Mouse (Mus musculus) neural tube, embryonic 14.5 days (tissue): ENCODE measurements at regions not wholly inside any gene's neighbourhood (a gene's known extent, or its start where the extent isn't known, plus 50 kb on each side); places are given as distances from the start of the nearest gene placed in this dataset.

ENCODE experiments used
- ATAC-seq: fragments of 200-750 bp; cut with Nextera tagmentation; 2 replicates; pipeline ENCODE4 v1.8.0; 2017; ENCODE audit warnings: low read depth, mild to moderate bottlenecking, moderate TSS enrichment, moderate library complexity
- H3K27ac ChIP-seq: fragments of 300-500 bp; sonication (generic); 2 replicates; pipeline ENCODE4 v1.5.1; 2014; ENCODE audit warnings: low read depth, mild to moderate bottlenecking, control low read depth, low read length, moderate library complexity, mixed read lengths
- H3K27me3 ChIP-seq: fragments of 300-500 bp; sonication (generic); 2 replicates; pipeline ENCODE4 v1.6.1; 2014; ENCODE audit warnings: low read length; ENCODE audit not compliant: control insufficient read depth, insufficient read depth
- H3K36me3 ChIP-seq: fragments of 300-500 bp; sonication (generic); 2 replicates; pipeline ENCODE4 v1.6.1; 2014; ENCODE audit warnings: low read length, mixed read lengths; ENCODE audit not compliant: control insufficient read depth, insufficient read depth
- H3K4me1 ChIP-seq: fragments of 300-500 bp; sonication (generic); 2 replicates; pipeline ENCODE4 v1.6.1; 2014; ENCODE audit warnings: low read length; ENCODE audit not compliant: control insufficient read depth, insufficient read depth
- H3K4me2 ChIP-seq: fragments of 300-500 bp; sonication (generic); 2 replicates; pipeline ENCODE4 v1.6.1; 2014; ENCODE audit warnings: mild to moderate bottlenecking, low read depth, low read length, control low read depth
- H3K4me3 ChIP-seq: fragments of 300-500 bp; sonication (generic); 2 replicates; pipeline ENCODE4 v1.5.1; 2014; ENCODE audit warnings: low read depth, low read length, control low read depth, mixed read lengths
- H3K9ac ChIP-seq: fragments of 300-500 bp; sonication (generic); replicated peaks from 2 replicates; pipeline ENCODE4 v1.6.1; 2014; ENCODE audit warnings: low read depth, mild to moderate bottlenecking, control low read depth, low read length, mixed read lengths
- H3K9me3 ChIP-seq: fragments of 300-500 bp; sonication (generic); 2 replicates; pipeline ENCODE4 v1.6.1; 2016; ENCODE audit warnings: low read length; ENCODE audit not compliant: control insufficient read depth
- WGBS: fragments of 180-500 bp; shearing (Covaris S2); extraction: QIAGEN DNeasy Blood & Tissue Kit; methylation state at CpG from one replicate; pipeline ENCODE4 v1.1.7; 2014; 5-methylcytosine and 5-hydroxymethylcytosine counted together

GRCm38 (mm10) chr1:34642304-34642893, 62.9 kb downstream of the Amer3 start:
- H3K9me3 ChIP-seq: no peaks in the 10 kb centered on the region
- no peaks in the 10 kb centered on the region for H3K27me3 ChIP-seq
- no peak overlapping the region for H3K4me2 ChIP-seq
- H3K36me3 ChIP-seq: no peaks in the 10 kb centered on the region
- 38% methylated on average over 13 of the region's 13 CpGs for WGBS
- no peak overlapping the region for H3K9ac ChIP-seq
- no peak overlapping the region for H3K27ac ChIP-seq
- no peak for ATAC-seq
- no peak overlapping the region for H3K4me3 ChIP-seq
- no peaks in the 10 kb centered on the region for H3K4me1 ChIP-seq

DNA sequence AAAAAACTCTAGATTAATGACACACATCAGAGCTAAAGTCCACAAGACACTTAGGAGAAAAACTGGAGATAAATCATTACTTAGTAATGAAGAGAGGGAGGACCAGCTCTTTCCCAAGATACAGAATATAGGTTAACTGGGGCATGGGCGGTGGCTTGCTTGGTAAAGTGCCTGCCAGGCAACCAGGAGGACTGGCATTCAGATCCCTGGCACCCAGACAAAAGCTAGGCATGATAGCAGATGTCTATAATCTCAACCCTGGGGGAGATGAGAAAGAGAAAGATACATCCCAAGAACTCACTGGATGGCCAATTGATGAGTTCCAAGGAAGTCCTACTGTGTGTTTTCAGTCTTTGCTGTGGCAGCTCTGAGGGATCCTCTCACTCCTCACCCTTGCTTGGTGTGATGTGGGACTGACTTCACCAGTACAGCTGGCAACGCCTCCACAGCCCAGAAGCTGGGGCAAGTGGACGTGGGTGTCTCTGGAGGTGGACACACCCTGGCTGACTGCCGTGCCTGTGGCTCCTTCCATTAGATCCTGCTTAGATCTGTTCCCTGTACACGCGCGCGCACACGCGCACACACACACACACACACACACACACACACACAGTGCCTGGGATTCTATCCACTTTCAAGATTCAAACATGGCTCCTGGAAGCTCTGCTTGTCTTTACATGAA, 74.6 kb downstream of the Amer3 start:
- Histone ChIP-seq H3K9me3 (no peaks in the 10 kb centered on the region), H3K4me1 (no peaks in the 10 kb centered on the region), H3K9ac (no peak overlapping the region), H3K4me2 (no peak overlapping the region), H3K4me3 (no peak overlapping the region), H3K27ac (no peak overlapping the region), H3K36me3 (no peaks in the 10 kb centered on the region), H3K27me3 (no peaks in the 10 kb centered on the region)
- 91% methylated on average over 10 of the region's 10 CpGs for WGBS
- ATAC-seq: no peak

GRCm38 (mm10) chr1:34657481-34657880, 78.0 kb downstream of the Amer3 start:
- no peak overlapping the region for H3K27ac ChIP-seq
- H3K36me3 ChIP-seq: no peaks in the 10 kb centered on the region
- H3K4me3 ChIP-seq: no peak overlapping the region
- no peak for ATAC-seq
- no peak overlapping the region for H3K4me2 ChIP-seq
- H3K4me1 ChIP-seq: no peaks in the 10 kb centered on the region
- H3K9me3 ChIP-seq: no peaks in the 10 kb centered on the region
- no peak overlapping the region for H3K9ac ChIP-seq
- no peaks in the 10 kb centered on the region for H3K27me3 ChIP-seq

DNA sequence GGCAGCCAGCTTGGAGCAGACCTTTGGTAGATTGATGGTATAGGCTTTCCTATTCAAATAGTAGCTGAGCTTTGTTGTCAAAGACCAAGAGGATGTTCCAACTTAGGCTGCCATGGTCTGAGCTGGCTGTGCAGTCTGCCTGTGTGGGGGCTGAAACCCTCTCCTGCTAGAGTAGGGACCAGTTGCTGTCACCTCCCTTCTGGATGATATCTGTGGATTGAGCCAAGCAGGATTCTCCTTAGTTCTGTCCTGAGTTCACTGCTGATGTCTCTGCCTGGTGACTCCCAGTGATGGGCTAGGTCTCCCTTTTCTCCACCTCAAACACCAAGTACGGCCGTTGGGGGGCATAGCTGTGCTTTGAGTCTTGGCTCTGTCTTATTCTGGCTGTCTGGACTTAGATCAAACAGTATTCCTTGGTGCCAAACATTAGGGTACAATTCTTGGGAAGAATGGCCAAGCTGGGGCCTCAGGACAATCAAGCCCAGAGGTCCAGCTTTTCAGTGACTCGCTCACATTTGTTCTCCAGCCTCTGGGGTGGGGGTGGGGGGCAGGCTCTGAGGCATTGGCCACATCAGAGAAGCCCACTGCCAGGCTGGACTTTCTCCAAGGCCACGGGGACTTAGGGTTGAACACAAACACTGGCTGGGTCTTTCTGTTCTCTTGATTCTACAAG, 84.6 kb downstream of the Amer3 start:
- no peak for ATAC-seq
- Histone ChIP-seq H3K4me2 (no peak overlapping the region), H3K4me1 (0 out of 2 replicates have a peak, but pooled peaks cover 5% of the 10 kb centered on the region), H3K27ac (peak overlapping the region; percentile 85), H3K27me3 (no peaks in the 10 kb centered on the region), H3K36me3 (no peaks in the 10 kb centered on the region), H3K9ac (no peak overlapping the region), H3K9me3 (no peaks in the 10 kb centered on the region), H3K4me3 (no peak overlapping the region)
- 55% methylated on average over 4 of the region's 4 CpGs for WGBS

GRCm38 (mm10) chr1:34664816-34665511, 85.5 kb downstream of the Amer3 start:
- Histone ChIP-seq H3K27ac (peak overlapping the region; percentile 87), H3K4me1 (0 out of 2 replicates have a peak, but pooled peaks cover 5% of the 10 kb centered on the region), H3K36me3 (no peaks in the 10 kb centered on the region), H3K4me2 (no peak overlapping the region; the same call in 1 of the 2 replicates), H3K9ac (no peak overlapping the region), H3K9me3 (no peaks in the 10 kb centered on the region), H3K4me3 (no peak overlapping the region), H3K27me3 (no peaks in the 10 kb centered on the region)
- ATAC-seq: peak; percentile 68
- 33% methylated on average over 11 of the region's 11 CpGs for WGBS

DNA sequence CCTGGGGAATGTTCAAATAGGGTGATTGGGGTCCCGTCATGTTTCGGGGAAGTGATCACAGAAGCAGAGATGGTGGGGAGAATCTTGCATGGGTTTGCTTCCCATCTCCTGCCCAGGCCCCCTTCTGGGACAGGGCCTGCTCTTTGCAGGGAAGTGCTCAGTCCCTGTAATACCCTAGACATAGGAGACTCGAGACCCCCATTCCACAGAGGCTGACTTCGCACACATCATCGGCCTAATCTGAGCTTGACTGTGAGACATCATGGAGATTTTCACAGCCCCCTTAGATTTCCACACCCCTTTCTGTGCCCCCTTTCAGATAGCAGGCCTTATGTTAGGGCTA, 86.0 kb downstream of the Amer3 start:
- peak; percentile 19 for ATAC-seq
- H3K4me2 ChIP-seq: no peak overlapping the region
- H3K9ac ChIP-seq: no peak overlapping the region
- 0 out of 2 replicates have a peak, but pooled peaks cover 5% of the 10 kb centered on the region for H3K4me1 ChIP-seq
- H3K9me3 ChIP-seq: no peaks in the 10 kb centered on the region
- peak overlapping the region; percentile 87 for H3K27ac ChIP-seq
- H3K4me3 ChIP-seq: no peak overlapping the region
- no peaks in the 10 kb centered on the region for H3K27me3 ChIP-seq
- 36% methylated on average over 5 of the region's 5 CpGs for WGBS
- no peaks in the 10 kb centered on the region for H3K36me3 ChIP-seq

GRCm38 (mm10) chr1:34666226-34666662, 86.8 kb downstream of the Amer3 start:
- Histone ChIP-seq H3K9ac (no peak overlapping the region), H3K36me3 (no peaks in the 10 kb centered on the region), H3K9me3 (no peaks in the 10 kb centered on the region), H3K4me1 (0 out of 2 replicates have a peak, but pooled peaks cover 5% of the 10 kb centered on the region), H3K4me2 (no peak overlapping the region), H3K27ac (peak overlapping the region; percentile 87; the same call in 1 of the 2 replicates), H3K27me3 (no peaks in the 10 kb centered on the region), H3K4me3 (no peak overlapping the region)
- 24% methylated on average over 13 of the region's 13 CpGs for WGBS
- ATAC-seq: peak; percentile 89

- peaks cover 14% of the 10 kb centered on the region for H3K4me1 ChIP-seq
- peak overlapping the region; percentile 94; the same call in 1 of the 2 replicates for H3K4me2 ChIP-seq
- H3K27ac ChIP-seq: no peak overlapping the region
- H3K9me3 ChIP-seq: no peaks in the 10 kb centered on the region
- ATAC-seq: no peak
- H3K27me3 ChIP-seq: peaks cover 6% of the 10 kb centered on the region; the same call in 1 of the 2 replicates
- 54% methylated on average over 12 of the region's 12 CpGs for WGBS
- no peaks in the 10 kb centered on the region for H3K36me3 ChIP-seq
- no peak overlapping the region for H3K9ac ChIP-seq
- H3K4me3 ChIP-seq: no peak overlapping the region
These were observed 97.8 kb downstream of the Amer3 start for GRCm38 (mm10) chr1:34677105-34677741.
